ENCODE assay signal across 21 mouse cellular contexts in genomic region chr5:53432451-53432850, GRCm38 (mm10). TPM values are rescaled to one million over a fixed set of nuclear protein-coding genes. Genes with fewer than 3 reads are reported as not detected.
DNase-seq lines count a peak whose midpoint lies in the region; ATAC-seq and TF ChIP-seq lines count a peak whose summit lies in the region.
"Had no signal": no experiment of that assay in that cellular context is flagged by ENCODE, and none has a peak within 500 bp of the region (broad histone marks: within the 10 kb centered on the region; RNA-seq: fewer than 3 reads in every experiment).

No protein-coding gene starts in this region.

- dilution Hi-C loops in CH12.LX (cut with MboI; ENCODE audit: extremely low pct_ligation_motif_present, extremely low pct_unique_long_range_greater_than_20kb, low sequenced_read_pairs): no loop called here

- intact Hi-C loops in heart, postnatal 25 days (cut with DNase I): loop anchor here (5.0 kb wide), 1 partner anchor 35 kb away; the partner anchor contains the start of gene Rbpj

- H3K4me3 ChIP-seq in CH12.LX (replicated peaks in 1 of 3; ENCODE audit: low read depth in 2 of 3, low read length in 2 of 3, poor library complexity in 1 of 3): no peak overlapping the region
- H3K4me3 ChIP-seq in myocyte: no peak overlapping the region

- no peak for TF ChIP-seq CTCF in CH12.LX (conservative IDR thresholded peaks at IDR 0.05 in 1 of 2, IDR thresholded peaks at IDR 0.05 in 1 of 2; ENCODE audit: low read depth in 2 of 2, low read length in 2 of 2)
- no peak for TF ChIP-seq CTCF in Patski (IDR thresholded peaks at IDR 0.05)

- peak; percentile 81 for ATAC-seq in Patski
- no peak for ATAC-seq in inflammation-experienced regulatory T-cells, adult 6 months
- ATAC-seq: activated CD4-positive, CD25-positive, alpha-beta regulatory T cell, adult 4 months; CD4-positive, CD25-positive, alpha-beta regulatory T cell, adult 4 months had no signal

- DNase-seq in CH12.LX (ENCODE audit: extremely low read depth) (no peak), Patski (ENCODE audit: low read depth, low spot score) (peak; percentile 96)
- no peak for DNase-seq in right cerebral cortex, postnatal 4 days
- no peak for DNase-seq in heart, postnatal 25 days (ENCODE audit: low spot score)
- DNase-seq: adrenal gland, adult 2 months; adrenal gland, adult 8-10 months; adrenal gland, postnatal 10 days; adrenal gland, postnatal 14 days; adrenal gland, postnatal 25 days; adrenal gland, postnatal 36 days; B cell, adult 2 months; cerebellum, adult 11 months; cerebellum, adult 11-12 months; cerebellum, adult 18-20 months; cerebellum, adult 2 months; cerebellum, adult 8-10 months had no signal

- H3K27me3 ChIP-seq in CH12.LX (replicated peaks): no peaks in the 10 kb centered on the region
- no peaks in the 10 kb centered on the region for H3K27me3 ChIP-seq in Patski
- no peaks in the 10 kb centered on the region for H3K27me3 ChIP-seq in myocyte (ENCODE audit: control insufficient read depth, insufficient read depth, insufficient read length)

- H3K36me3 ChIP-seq in CH12.LX (replicated peaks in 1 of 2; ENCODE audit: control insufficient read depth in 1 of 2, insufficient read depth in 1 of 2, low read length in 1 of 2) (no peaks in the 10 kb centered on the region), myocyte (ENCODE audit: control insufficient read depth, insufficient read depth) (no peaks in the 10 kb centered on the region)
- H3K36me3 ChIP-seq: G1E had no signal

- H3K27ac ChIP-seq in CH12.LX (ENCODE audit: insufficient read depth, low read depth): no peak overlapping the region

- no peak overlapping the region for H3ac ChIP-seq in myocyte (ENCODE audit: control insufficient read depth, insufficient read length)

- no peak overlapping the region for H3K9ac ChIP-seq in CH12.LX (ENCODE audit: insufficient read depth, low read depth)

- H3K4me1 ChIP-seq in CH12.LX (ENCODE audit: control insufficient read depth in 1 of 2, insufficient read depth in 2 of 2): peaks cover 7 to 27% of the 10 kb centered on the region in 2 experiments

- TF ChIP-seq RAD21 in CH12.LX (IDR thresholded peaks at IDR 0.05; ENCODE audit: low read depth, low read length): no peak

- TF ChIP-seq POLR2A in CH12.LX (IDR thresholded peaks at IDR 0.05; ENCODE audit: low read depth, low read length) (no peak), myocyte (IDR thresholded peaks at IDR 0.05; ENCODE audit: insufficient read length, low read depth) (no peak)

- CTCF ChIA-PET in Patski (lab: Charles Lee): interaction anchor here (0.8 to 4.7 kb wide), 10 partner anchors 11 to 206 kb away, joined by 3 to 15 read pairs (median 4); no protein-coding TSS in a partner anchor

- no peaks in the 10 kb centered on the region for H3K79me2 ChIP-seq in CH12.LX (replicated peaks; ENCODE audit: control insufficient read depth, extremely low read depth, insufficient read depth, poor library complexity, severe bottlenecking)
- no peaks in the 10 kb centered on the region for H3K79me2 ChIP-seq in myocyte (ENCODE audit: control insufficient read depth, insufficient read depth)

- in situ Hi-C loops in CH12.LX (cut with MboI; ENCODE audit: low pct_ligation_motif_present, low pct_unique_long_range_greater_than_20kb, low sequenced_read_pairs): no loop called here
- in situ Hi-C loops in Patski (cut with MboI; ENCODE audit: low pct_unique_long_range_greater_than_20kb): no loop called here

- no peaks in the 10 kb centered on the region for H3K9me3 ChIP-seq in CH12.LX (replicated peaks; ENCODE audit: low read length)
- H3K9me3 ChIP-seq: G1E had no signal

- POLR2A ChIA-PET in Patski (lab: Charles Lee): interaction anchor here (1.0 kb wide), 1 partner anchor 199 kb away, joined by 3 read pairs; no protein-coding TSS in a partner anchor

- TF ChIP-seq EP300 in CH12.LX (IDR thresholded peaks at IDR 0.05; ENCODE audit: low read length): no peak

- H3K4me2 ChIP-seq in CH12.LX (ENCODE audit: insufficient read depth, low read depth, poor library complexity, severe bottlenecking) (no peak overlapping the region), myocyte (ENCODE audit: low read depth) (no peak overlapping the region)

TF ChIP-seq in CH12.LX, 34 proteins besides CTCF, POLR2A, EP300 and RAD21:
- no peak for TF ChIP-seq RCOR1 (conservative IDR thresholded peaks at IDR 0.05; ENCODE audit: low read depth, low read length)
- no peak for TF ChIP-seq USF2 (conservative IDR thresholded peaks at IDR 0.05; ENCODE audit: low read depth, low read length)
- TF ChIP-seq KAT2A (IDR thresholded peaks at IDR 0.05; ENCODE audit: insufficient replicate concordance, low read length): no peak
- TF ChIP-seq MAX (IDR thresholded peaks at IDR 0.05; ENCODE audit: low read length): no peak
- peak; percentile 19; the same call in 1 of the 2 replicates for TF ChIP-seq ETS1 (conservative IDR thresholded peaks at IDR 0.05; ENCODE audit: low read depth, low read length)

TF ChIP-seq in myocyte, 11 proteins besides CTCF, POLR2A, EP300 and RAD21:
- no peak for TF ChIP-seq USF1 (IDR thresholded peaks at IDR 0.05; ENCODE audit: low read depth)
- peak; percentile 37 for TF ChIP-seq SRF (IDR thresholded peaks at IDR 0.05; ENCODE audit: control insufficient read depth, insufficient read length, low read depth)
- no peak for TF ChIP-seq TCF3 (IDR thresholded peaks at IDR 0.05; ENCODE audit: insufficient read length, low read depth)
- peak in 1 of 3 experiments; percentile 14 for TF ChIP-seq MYOD1 (IDR thresholded peaks at IDR 0.05; ENCODE audit: control insufficient read depth in 1 of 3, insufficient read length in 2 of 3, low read depth in 2 of 3)
- TF ChIP-seq E2F4 (IDR thresholded peaks at IDR 0.05; ENCODE audit: insufficient read depth): no peak

RNA-seq across cellular contexts. Expression of gene Rbpj, which starts 33.5 kb away (rescaled TPM):
- total RNA-seq in CH12.LX (2012; rRNA removed) (34.4 and 40.5 TPM in 2 replicates), CH12.LX (2014; rRNA removed) (62.8 and 65.0 TPM in 2 replicates)
- polyA plus RNA-seq in CH12.LX (2012; ENCODE audit: insufficient read length, low read depth) (58.3 and 61.3 TPM in 2 replicates), Patski (2021) (64.2 TPM), myocyte (2012; fragmentation: generic; extraction: Trizol) (16.0 TPM)
- 10 to 100 TPM; 52.1 to 67.1 (median 63.0) TPM for polyA plus RNA-seq in inflammation-experienced regulatory T-cells, adult 6 months (2017; shearing (Covaris generic))
- 10 to 100 TPM; 23.4 to 32.5 TPM for total RNA-seq in heart, postnatal 25 days (2021)
